Mouse (Mus musculus): ENCODE data around the gene Nucks1.

DNA sequence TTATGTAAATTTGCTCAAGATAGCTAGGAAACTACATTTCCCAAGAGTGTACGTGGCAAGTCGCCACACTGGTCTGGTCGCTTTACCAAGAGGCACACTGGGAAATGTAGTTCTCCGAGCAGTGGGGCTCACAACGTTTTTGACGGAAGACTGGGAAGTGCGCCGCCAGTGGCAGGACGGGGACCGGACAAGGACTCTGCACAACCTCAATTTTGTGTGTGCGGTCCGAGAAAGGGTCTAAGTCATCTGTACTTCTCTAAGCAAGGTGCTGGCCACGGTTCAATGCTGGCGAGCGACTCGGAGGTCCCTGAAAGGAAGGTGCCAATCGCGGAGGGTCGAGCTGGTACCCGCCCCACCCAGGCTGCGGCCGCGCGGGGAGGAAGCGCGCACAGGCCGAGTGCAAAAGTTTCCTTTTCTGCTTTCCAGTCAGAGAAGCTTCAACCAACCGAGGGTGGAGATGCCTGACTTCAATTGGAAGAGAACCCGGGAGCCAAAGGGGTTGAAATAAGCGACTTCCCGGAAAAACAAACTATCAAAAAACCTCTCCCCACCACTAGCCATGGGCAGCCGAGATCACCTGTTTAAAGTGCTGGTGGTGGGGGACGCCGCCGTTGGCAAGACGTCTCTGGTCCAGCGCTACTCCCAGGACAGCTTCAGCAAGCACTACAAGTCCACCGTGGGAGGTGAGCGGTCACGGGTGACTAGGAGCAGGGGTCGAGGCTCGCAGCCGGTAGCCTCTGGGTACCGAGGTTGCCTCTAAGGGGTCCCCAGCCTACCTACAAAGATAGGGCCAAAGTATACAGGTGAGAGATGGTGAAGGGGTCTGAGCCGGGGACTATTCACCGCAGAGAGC is 43.0 kb upstream of the Nucks1 start, which contains the start of gene Rab29:
- peak; percentile 12 for TF ChIP-seq POLR2A (IDR thresholded peaks at IDR 0.05; ENCODE audit: low read depth, low read length)
- peak; percentile 85 for TF ChIP-seq CTCF (IDR thresholded peaks at IDR 0.05; ENCODE audit: extremely low read depth, insufficient read depth, insufficient read length, insufficient replicate concordance)
